Mouse (Mus musculus): ENCODE results near the gene Pgpep1.

DNA sequence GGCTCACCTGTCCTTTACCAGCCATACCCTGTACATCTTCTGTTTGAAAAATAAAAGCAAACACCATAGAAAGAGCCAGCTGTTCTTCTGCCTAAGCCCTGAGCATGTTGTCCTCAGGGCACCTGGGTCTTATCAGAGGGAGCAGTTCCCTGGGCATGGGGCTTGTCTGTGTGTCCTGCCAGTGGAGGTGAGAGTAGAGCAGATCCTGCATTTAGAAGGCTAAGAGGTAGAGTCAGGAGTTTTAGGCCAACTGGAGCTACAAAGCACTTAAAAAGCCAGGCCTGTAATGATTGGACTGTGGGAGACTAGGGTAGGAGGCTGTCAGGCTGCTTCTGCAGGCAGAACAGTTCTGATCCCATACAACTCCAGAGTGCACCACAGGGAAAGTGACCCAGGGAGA, 18.5 kb upstream of the Pgpep1 start:
- TF ChIP-seq POLR2A (IDR thresholded peaks at IDR 0.05; ENCODE audit: low read depth, low read length), result no peak
- no peak for TF ChIP-seq CTCF (IDR thresholded peaks at IDR 0.05; ENCODE audit: extremely low read depth, insufficient read depth, insufficient read length, insufficient replicate concordance)
